Mouse (Mus musculus): ENCODE data around the gene Pold3. TPM values are rescaled to one million over a fixed set of nuclear protein-coding genes. Genes with fewer than 3 reads are reported as not detected.

Pold3 gene
- polyA plus RNA-seq, 1 experiment from 2014 or later: 71.9 TPM

GRCm38 (mm10) chr7:100034815-100035463, 86.4 kb downstream of the Pold3 start:
- no peak overlapping the region for H3K9ac ChIP-seq
- 74% methylated on average over 11 of the region's 11 CpGs for WGBS
- ATAC-seq (ENCODE audit: insufficient read depth): no peak

GRCm38 (mm10) chr7:100033672-100034071, 87.7 kb downstream of the Pold3 start:
- no peak overlapping the region for H3K9ac ChIP-seq
- no peaks in the 10 kb centered on the region for H3K36me3 ChIP-seq (ENCODE audit: insufficient read depth)
- no peaks in the 10 kb centered on the region for H3K9me3 ChIP-seq (ENCODE audit: low read depth, low read length)
- no peak overlapping the region for H3K4me2 ChIP-seq
- ATAC-seq (ENCODE audit: insufficient read depth) (no peak), DNase-seq (no peak)
- TF ChIP-seq CTCF (IDR thresholded peaks at IDR 0.05; ENCODE audit: low read depth): no peak
- no peaks in the 10 kb centered on the region for H3K4me1 ChIP-seq (ENCODE audit: insufficient read depth)
- 45% methylated on average over 5 of the region's 5 CpGs for WGBS
- no peak overlapping the region for H3K27ac ChIP-seq (ENCODE audit: low read depth)
- H3K4me3 ChIP-seq (ENCODE audit: low read depth, low read length): no peak overlapping the region
- H3K27me3 ChIP-seq (ENCODE audit: insufficient read depth, low read length): no peaks in the 10 kb centered on the region

More at GRCm38 (mm10) chr7:100034815-100035463, 86.4 kb downstream of the Pold3 start:
- Histone ChIP-seq H3K36me3 (ENCODE audit: insufficient read depth) (no peaks in the 10 kb centered on the region), H3K9me3 (ENCODE audit: low read depth, low read length) (no peaks in the 10 kb centered on the region), H3K4me1 (ENCODE audit: insufficient read depth) (no peaks in the 10 kb centered on the region), H3K4me2 (no peak overlapping the region), H3K27ac (ENCODE audit: low read depth) (no peak overlapping the region), H3K4me3 (ENCODE audit: low read depth, low read length) (no peak overlapping the region), H3K27me3 (ENCODE audit: insufficient read depth, low read length) (no peaks in the 10 kb centered on the region)
- no peak for DNase-seq
- no peak for TF ChIP-seq CTCF (IDR thresholded peaks at IDR 0.05; ENCODE audit: low read depth)

Other genes starting within 250 kb of the Pold3 start
- 7.8 and 8.1 TPM in 2 replicates for gene Rnf169, start 141.1 kb downstream of the Pold3 start, polyA plus RNA-seq (2014; fragmentation: Nextera tagmentation; extraction: Ambion mirVana)
- 0.12 TPM in 1 of 2 replicates, not detected in the other for gene Chrdl2, start 115.4 kb downstream of the Pold3 start, polyA plus RNA-seq (2014; fragmentation: Nextera tagmentation; extraction: Ambion mirVana)
- 22.9 and 27.3 TPM in 2 replicates for gene Lipt2, start 37.7 kb upstream of the Pold3 start, polyA plus RNA-seq (2014; fragmentation: Nextera tagmentation; extraction: Ambion mirVana)
- gene Kcne3, start 54.9 kb upstream of the Pold3 start, polyA plus RNA-seq (2014; fragmentation: Nextera tagmentation; extraction: Ambion mirVana): 1.8 and 2.2 TPM in 2 replicates
- 2.2 and 2.6 TPM in 2 replicates for gene Pgm2l1, start 105.8 kb upstream of the Pold3 start, polyA plus RNA-seq (2014; fragmentation: Nextera tagmentation; extraction: Ambion mirVana)
- 21.2 and 22.0 TPM in 2 replicates for gene P4ha3, start 164.0 kb upstream of the Pold3 start, polyA plus RNA-seq (2014; fragmentation: Nextera tagmentation; extraction: Ambion mirVana)

Measured in lung, embryonic 14.5 days (tissue).